Mouse (Mus musculus) gastrocnemius, adult 18-20 months (tissue): Measurements from ENCODE around the gene Rnf10. TPM values are rescaled to one million over a fixed set of nuclear protein-coding genes. Genes with fewer than 3 reads are reported as not detected.

ENCODE experiments used
- DNase-seq: peaks from one replicate; pipeline ENCODE4 v3.0.0; 2021; ENCODE audit warnings: low spot score
- total RNA-seq, 2 experiments: library from RNA; stranded (reverse); gene quantifications; 2 replicates each; pipeline ENCODE4 v1.2.3; 2021

Rnf10 gene
- total RNA-seq, 2 experiments from 2014 or later: 275 to 312 TPM

DNA sequence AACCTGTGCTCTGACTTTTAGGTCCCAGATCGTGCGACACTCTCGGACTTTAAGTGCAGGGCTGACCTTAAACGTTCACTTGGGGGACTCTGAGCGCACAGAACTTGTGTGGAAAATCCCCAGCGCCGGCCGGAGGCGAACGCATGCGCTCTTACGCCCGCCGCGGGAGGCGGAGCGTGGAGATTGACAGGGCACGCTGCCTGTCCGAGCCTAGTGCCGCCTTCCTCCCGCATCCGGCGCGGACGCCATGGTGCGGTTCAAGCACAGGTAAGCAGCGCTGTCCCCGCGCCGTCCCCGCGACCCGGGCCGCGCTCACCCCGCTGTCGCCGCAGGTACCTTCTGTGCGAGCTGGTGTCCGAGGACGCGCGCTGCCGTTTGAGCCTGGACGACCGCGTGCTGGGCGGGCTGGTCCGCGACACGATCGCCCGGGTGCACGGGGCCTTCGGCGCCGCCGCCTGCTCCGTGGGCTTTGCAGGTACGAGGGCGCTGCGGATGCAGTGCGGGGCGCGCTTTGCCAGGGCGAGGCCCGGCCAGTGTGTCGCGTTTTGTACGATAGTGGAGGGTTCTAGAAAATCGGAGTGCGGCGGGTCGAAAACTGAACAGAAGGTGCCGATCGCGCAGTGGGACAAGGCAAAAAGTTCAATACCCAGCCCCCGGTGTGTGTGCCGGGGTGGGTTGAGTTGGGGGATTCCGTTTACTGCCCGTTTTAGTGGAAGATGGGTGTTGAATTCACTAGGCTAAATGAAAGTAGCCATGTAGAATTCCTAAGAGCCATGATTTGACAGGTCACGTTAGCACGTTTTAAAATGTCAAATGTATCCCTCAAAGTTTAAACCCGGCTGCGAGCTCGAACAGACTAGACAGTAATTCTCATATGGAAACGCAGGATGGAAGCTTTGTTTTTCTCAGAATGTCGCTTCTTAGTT lies 34.6 kb downstream of the Rnf10 start:
- DNase-seq: peak; percentile 92

DNA sequence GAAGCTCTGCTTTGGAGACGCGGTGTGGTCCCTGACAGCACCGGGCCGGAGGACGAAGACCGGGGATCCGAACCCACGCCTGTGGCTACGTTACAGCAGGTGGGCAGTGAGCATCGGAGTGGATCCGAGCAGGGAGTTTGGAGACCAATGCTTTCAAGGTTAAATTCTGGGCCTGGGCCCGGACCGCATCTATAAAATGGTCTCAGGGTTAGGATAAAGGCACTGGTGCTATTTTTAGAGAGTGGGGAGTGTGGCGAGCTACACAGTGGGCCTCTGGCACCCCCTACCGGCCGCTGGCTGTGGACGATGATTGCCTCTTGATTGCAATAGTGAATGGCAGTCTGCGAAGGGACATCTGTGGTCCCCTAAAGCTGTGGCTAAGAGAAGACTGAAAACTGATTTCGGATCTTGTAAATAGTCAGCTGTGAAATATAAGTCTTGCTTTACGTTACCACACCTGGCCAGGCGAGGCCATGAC lies 36.9 kb downstream of the Rnf10 start, which contains the start of gene Pop5:
Pop5 (plus strand) TSS at position 51 of the 478 bp plus-strand sequence.
- DNase-seq: peak; percentile 89

DNA sequence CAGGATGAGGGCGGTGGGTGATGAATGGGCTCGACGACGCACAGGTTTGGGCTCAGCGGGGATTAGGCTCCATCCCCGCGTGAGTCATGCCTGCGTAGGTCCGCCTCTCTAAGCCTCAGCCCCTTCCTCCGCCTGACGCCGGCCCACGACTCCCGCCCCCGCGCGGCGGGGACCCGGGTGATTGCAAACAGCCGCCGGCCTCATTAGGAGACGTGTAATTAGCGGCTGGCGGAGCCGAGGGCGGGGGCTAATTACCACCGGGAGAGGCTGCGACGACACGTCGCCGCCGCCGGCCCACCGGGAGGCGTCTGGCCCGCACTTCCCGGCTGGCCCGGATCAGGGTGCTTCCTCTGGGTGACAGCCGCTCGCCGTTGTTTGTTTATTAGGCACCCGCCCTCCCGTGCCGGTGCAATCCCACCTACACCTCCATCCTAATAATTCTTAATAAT lies 37.4 kb downstream of the Rnf10 start:
- peak; percentile 58 for DNase-seq

DNA sequence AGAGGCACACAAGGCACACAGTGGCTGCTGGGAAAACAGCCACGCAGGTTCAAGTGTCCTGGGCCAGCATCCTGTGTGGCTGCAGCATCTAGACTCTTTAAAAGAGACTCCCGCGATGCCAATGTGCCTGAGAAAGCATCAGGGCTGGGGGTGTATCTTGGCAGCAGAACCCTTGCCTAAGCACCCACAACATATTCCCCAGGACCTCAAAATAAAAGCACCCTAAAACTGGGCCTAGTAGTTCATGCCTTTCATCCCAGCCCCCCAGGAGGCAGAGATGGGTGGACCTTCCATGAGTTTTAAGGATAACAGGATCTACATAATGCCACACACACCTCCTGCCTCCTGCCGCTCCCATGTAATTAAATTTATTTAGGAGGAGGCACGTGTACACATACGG lies 38.2 kb downstream of the Rnf10 start:
- DNase-seq: no peak

DNA sequence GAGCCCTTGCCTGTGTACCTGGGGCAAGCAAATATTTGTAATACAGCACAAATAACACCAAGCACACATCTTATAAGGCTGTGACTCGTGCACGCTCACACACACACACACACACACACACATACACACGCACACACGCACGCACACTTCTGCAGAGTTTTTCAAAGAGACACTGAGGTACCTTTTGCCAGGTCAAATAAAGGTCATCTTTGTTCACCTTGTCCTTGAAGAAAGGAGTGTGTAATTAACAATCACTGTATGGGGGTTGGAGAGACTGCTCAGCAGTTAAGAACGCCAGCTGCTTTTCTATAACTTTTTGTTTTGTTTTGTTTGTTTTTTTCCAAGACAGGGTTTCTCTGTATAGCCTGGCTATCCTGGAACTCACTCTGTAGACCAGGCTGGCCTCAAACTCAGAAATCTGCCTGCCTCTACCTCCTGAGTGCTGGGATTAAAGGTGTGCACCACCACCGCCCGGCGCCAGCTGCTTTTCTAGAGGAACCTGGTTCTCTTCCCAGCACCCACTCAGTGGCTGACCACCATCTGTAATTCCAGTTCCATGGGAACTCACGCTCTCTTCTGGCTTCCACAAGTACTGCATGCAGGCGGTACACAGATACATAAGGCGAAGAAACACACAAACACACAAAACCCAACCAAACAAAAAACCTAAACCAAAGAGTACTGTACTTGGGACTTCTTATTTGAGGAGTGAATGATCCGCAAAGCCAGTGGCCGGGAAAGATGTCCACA lies 39.5 kb downstream of the Rnf10 start:
- no peak for DNase-seq

DNA sequence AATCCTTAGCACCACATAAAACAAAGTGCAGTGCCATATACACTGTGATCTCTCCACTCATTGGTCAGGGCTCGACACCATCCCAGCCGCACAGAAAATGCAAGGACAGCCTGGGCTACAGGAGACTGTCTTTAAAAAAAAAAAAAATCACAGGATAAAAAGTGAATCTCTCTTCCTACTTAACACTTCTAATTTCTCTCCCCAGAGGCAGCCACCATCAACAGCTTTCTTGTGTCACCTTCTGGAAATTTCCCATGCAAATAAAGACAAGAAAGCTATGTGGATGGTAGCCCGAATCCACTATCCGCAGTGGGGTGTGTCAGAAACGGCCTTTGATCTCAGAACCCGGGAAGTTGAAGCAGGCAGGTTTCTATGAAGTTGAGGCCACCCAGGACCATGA lies 40.2 kb downstream of the Rnf10 start:
- no peak for DNase-seq

DNA sequence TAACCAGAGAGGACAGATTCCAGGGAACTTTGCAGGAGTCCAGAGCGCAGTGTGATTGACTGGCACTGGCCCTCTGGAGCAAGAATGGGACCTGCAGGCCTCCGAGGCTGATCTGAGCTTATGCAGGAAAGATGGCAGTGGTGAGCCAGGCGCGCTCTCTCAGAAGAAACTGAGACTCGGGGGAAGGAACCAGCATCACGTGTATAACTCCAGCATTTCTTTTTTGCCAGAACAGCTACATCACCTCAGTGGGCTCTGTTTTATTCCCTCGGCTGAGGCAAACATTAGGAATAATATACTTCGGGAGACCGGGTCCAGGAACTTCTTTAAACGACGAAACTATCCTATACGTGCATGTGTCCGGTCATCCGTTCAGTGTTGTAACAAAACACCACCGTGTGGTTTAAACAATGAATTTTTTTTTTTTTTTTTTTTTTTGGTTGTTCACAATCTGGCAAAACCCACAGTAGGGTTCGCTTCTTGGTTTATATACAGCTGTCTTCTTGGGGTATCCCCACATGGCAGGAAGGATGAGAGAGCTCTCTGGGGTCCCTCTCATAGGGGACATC lies 41.1 kb downstream of the Rnf10 start:
- no peak for DNase-seq

DNA sequence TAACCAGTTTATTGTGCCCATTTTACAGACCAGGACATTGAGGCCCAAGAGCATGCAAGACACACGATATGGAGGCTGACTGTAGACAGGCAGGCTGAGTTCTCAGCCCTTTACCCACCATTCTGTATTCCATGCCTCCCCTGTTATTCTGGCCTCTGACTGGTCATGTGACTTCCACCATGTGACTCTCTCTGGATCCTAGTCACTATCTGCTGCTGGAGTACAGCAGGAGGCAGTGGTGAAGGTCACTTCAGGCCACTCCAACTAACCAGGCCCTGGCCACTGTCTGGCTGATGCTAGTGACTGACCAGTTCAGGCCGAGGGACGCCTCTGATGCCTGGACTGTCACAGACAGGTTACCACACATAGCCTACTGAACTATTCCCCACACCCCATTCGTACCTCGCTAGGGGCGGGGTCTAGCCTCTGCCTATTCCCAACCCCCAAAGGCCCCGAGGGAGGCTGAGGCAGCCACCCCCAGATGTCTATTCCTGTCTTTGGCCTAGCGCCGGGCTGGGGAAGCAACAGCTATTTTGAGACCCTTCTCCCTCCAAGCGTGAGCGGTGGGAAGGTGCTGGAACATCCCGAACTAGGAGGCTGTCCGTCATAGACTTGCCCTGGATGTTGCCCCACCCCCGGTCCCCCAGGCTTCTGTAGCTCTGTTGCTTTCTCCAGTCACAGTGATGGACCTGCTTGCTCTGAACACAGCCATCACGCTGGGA lies 41.7 kb downstream of the Rnf10 start:
- DNase-seq: peak; percentile 12

DNA sequence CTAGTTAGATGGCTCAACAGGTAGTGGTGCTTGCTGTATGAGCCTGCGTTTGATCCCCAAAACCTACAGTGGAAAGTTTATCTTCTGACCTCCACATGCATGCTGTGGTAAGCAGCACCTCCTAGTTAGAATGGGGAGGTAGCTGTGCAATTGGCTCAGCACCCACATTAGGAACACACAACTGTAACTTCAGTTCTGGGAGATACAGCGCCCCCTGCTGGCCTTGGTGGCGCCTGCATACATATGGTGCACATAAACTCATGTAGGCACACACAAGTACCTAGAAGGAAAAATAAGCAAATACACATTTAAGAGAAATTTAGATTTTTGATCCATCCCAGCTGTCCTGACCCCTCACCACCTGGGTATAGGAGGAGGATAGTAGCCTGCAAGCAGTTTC lies 50.2 kb downstream of the Rnf10 start:
- no peak for DNase-seq

DNA sequence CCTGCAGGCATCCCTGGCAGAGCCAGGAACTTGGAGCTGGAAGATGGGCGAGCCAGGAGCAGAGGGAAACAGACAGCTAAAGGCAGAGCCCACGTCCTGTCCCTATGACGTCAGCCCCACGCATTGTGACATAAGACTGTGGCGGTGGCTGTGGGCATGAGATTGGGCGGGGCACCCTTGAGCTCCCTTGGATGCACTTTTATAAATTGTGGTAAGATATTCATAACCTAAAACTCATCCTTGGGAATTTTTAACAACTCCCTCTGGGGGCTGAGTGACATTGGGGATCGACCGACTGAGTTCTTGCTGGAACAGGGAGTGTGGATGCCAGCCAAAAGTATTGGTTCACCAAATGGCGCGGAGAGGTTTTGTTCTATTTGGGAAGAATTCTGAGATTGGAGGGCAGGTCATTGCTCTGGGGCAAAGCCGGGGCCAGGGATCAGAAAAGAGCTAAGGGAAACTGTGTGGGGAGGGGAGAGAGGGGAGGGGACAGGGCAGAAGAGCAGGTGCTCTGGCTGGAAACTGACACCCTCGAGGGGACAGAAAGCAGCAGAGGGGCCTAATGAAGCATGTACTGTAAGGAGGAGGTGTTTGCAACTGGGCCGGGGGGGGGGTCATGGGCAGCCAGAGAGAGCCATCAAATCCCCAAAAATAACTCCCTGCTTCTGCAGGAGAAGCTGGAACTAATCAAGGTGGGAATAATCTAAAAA lies 51.6 kb downstream of the Rnf10 start:
- no peak for DNase-seq

DNA sequence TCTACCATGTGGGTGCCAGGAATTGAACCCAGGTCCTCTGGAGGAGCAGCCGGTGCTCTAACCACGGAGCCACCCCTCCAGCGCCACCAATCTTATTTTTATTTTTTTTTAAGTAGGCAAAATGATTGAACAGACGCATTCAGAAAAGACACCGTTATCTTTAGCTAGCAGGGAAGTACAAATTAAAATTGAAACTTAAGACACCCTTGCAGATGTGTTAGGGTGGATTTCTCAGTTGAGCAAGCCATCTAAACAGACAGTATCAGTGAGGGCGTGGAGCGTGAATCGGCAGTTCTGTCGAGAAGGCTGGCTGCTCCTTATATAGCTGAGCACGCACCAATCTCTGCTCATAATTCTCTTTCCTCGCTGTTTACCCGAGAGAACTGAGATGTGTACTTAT lies 54.7 kb downstream of the Rnf10 start:
- no peak for DNase-seq

DNA sequence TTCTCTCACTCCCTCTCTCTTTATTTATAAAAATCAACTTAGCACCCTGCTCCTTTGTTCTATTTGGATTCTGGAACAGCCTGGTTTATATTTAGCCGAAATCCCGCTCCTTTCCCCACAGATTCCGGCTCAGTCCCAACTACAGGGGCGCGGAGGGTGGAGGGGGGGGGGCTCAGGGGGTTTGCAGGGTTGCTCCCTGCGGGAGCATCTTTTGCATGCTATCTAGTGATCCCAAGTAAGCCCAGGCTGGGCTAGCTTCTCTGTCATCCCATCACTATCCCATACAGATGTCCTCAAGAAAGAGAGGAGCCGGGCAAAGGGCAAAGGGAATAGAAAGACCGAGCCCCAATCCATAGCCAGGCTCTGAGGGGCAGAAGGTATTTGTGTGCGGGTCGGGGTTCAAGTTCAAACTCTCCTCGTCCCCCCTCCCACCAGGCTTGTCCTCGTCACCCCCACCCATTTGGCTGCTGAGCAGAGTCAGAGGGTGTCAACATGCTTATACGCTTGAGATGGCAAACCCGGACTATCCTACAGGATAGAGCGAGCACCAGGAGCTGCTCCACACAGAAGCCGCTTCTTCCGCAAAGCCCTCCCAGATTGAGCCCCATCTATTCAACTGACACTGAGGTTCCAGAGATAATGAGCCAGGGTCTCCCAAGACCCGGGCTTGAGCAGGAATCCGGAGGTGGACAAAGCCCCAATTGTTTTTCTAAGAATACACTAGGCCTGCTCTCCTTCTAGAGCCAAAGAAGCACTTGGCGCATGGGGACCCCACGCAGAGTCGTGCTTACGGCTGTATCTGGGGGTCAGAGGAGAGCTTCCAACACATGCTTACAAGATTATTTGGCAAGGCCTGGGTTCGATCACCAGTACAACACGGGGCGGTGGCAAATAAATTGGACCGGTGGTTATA lies 57.2 kb downstream of the Rnf10 start:
- no peak for DNase-seq

DNA sequence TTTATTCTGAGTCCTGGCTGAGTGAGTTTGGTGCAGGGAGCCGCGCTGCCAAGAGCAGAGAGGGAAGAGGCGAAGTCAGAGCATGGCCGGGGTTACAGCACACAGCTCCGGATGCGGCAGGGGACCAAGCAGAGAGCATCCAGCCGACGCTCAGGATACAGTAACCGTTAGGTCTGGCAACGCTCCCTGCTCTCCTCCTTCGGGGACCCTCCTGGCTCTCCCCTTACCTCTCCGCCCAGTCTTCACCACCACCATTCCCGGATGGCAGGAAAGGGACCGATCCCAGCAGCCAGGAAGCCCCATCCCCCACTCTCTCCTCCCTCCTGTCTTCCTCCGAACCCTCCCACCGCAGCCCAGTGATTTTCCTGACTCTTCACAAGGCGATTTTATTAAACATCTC lies 57.8 kb downstream of the Rnf10 start:
- DNase-seq: no peak

DNA sequence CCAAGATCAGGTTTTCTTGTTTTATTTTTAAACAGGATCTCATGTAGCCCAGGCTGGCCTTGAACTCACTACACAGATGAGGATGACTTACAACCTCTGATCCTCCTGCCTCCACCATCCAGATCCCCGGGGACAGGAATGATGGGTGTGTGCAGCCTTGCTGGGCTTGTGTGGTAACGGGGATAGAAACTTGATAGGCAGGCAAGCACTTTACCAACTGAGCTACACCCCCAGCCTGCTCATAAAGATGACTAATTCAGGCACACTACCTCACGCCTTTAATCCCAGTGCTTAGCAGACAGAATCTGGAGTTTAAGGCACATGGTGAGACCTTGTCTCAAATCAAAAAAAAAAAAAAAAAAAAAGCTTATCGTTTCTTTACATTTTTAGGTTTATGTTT lies 59.8 kb downstream of the Rnf10 start:
- DNase-seq: no peak

DNA sequence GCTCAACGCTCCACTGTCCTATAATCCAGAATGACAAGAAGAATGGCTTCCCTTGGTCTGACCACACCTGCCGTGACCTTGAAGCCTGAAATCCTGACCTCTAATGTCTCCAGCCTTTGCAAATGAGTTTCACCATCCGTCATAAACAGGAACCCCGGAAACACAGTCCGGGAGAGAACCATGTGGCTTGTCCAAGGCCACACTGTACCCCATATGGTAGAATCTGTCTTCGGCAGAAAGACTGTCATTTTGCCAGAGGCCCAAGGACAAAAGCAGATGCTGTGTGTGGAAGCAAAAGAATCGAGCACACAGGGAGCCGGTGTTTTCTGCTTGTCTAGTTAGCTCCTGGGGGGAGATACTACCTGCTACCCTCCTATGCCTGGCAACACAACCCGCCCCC lies 60.2 kb downstream of the Rnf10 start:
- DNase-seq: no peak

DNA sequence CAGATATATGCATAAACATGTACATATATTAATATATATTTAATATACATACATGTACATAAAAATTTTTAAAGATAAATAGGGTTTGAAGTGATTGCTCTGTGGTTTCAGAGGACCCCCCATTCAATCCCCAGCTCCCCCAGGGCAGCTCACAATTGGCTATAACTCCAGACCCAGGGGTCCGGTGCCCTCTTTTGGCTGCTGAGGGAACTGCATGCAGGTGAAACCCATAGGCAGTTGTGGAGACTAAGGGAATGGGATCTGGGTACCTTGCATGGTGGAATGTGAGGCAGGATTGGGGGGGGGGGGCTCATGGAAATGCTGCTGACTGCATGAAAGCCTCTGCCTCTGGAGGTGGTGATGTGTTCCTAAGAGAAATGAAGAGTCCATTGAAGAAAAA lies 62.3 kb downstream of the Rnf10 start:
- peak; percentile 24 for DNase-seq

DNA sequence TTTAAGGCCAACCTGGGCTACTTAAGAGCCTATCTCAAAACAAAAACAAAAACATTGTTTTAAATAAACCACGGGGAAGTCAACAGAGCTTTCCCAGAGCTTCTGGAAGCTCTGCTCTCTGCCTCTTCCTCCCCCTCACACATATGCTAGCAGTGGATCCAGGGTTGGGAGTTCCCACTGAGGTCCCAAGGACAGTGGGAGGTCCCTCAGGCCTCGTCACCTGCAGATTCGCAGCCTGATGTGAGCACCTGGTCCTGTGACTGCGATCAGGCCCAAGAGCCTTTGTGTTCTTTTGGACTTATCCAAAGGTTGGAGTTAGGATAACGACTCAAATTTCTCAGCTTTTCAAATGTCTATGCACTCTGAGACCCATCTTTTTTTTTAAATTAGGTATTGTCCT lies 64.1 kb downstream of the Rnf10 start:
- no peak for DNase-seq

DNA sequence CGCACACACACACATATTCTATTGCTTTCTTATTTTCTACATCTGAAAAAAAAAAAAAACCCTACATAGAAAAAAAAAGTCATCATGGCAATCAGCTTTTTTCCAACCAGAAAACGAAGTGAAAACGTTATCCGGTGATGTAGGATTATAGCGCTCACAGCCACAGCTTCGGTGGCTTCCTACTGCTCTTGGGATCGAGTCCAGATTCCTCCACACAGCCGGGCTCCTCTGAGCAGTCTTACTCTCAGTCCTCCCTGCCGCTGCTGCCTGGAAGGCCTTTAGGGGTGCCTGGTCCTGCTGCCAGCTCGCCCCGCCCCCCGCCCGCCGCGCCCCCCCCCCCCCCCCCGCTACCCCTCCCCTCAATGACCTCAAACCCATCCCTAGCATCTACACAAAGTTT lies 64.8 kb downstream of the Rnf10 start:
- no peak for DNase-seq

DNA sequence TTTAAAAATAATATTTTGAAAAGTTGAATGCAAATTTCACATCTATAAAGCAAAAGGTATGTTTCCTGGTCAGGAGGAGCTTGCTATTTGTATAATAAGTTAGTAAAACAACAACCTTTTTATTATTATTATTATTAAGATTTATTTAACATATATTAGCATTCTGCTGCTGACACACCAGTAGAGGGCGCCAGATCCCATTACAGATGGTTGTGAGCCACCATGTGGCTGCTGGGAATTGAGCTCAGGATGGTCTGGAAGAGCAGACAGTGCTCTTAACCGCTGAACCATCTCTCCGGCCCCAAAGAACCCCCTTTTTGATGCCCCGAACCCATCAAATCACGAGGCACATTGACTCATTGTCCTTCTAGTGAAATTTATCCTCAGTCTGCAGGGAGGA lies 65.5 kb downstream of the Rnf10 start:
- no peak for DNase-seq
